Mouse (Mus musculus) G1E-ER4 (cell line): ENCODE data around the gene Trim37. TPM values are rescaled to one million over a fixed set of nuclear protein-coding genes. Genes with fewer than 3 reads are reported as not detected.

Experiments
- GATA1 ChIP-seq: IDR thresholded peaks from one replicate; pipeline ENCODE4 v1.8.0; 2012; ENCODE audit warnings: low read length, inconsistent platforms
- polyA plus RNA-seq: library from polyadenylated mRNA; stranded (reverse); fragments of >175 nt; gene quantifications from 2 replicates; pipeline ENCODE4 v1.2.3, GENCODE M21; 2012

Trim37 gene
- polyA plus RNA-seq, 1 experiment, result 17.9 TPM

DNA sequence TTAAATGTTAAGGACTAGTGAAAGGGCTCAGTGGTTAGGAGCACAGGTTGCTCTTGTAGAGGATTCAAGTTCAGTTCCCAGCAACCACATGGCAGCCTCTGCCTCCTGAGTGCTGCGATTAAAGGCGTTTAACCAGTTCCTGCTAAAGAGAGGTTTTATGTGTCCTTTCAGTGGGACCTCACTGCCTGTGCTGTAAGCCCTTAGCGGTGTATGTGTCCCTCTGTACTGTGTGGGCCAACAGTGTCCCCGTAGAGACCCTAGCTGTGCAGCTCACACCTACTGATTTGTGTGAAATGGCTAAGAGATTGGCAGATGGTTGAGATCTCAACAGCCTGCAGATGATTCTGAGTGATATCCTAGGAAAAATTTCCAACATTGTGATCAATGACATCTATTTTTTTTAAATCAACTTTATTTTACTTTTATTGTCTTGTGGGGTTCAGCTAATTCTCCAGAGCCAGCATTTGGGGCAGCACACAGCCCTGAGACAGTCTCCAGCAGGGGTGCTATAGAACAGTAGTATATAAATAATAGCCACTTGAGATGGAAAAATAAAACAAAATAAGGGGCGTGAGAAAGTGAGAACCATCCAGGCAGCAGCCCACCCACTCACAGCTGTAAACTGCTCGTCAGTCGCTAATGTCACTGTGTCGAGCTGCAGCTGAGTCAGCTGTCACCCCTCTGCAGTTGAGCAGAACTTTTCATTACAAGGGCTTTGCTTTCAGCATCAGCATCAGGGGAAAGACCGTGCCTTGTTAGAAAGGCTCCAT, 120.0 kb downstream of the Trim37 start:
- no peak for TF ChIP-seq GATA1

DNA sequence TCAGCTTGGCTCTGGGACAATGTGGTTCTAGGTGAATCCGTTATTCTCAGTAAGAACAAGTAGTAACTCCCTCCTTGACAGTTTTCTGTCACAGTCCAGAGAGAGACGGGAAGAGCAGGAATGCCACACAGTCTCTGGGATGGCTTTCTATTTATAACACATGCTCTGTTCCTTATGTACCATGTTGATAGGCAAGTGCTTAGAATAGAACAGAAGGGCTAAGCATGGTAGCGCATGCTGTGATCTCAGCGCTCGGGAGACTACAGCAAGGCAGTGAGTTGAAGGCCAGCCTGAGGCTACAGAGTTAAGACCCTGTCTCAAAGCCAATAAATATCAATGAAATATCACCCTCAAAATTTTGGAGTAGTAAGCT, 120.6 kb downstream of the Trim37 start:
- TF ChIP-seq GATA1, result no peak

DNA sequence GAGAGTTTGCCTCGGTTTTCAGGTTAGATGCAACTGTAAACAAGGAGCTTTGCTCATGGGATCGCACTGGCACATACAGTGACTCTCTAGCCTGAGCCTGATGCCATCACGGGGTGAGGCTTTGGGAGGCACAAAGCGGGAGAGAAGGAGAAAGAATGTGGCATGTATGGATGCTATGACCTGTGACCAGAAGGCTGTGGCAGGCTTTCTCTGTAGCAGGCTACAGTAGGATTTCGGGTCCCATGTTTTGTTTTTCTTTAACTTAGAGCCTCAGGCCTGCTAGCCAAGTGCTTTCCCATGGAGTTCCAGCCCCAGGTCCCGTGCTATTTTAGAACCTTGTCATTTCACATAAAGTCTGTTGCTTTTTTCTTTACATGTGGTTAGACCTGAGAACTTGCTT, 123.3 kb downstream of the Trim37 start:
- TF ChIP-seq GATA1, result no peak

DNA sequence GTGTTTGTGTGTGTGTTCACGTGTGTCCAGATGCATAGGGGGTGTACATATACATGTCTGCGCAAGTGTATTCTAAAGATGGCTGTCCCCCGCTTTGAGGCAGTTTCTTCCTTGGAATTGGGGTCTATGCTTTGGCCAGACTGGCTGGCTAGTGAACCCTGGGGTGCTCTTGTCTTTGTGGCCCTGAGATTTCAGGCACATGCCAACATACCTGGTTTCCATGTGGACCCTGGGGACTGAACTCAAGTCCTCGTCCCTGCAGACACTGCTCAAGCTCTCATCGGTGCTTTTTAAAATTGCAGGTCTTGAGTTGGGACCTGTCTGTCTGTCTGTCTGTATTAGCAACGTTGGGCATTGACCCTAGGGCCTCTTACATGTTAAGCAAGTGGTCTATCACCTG, 126.4 kb downstream of the Trim37 start:
- no peak for TF ChIP-seq GATA1

DNA sequence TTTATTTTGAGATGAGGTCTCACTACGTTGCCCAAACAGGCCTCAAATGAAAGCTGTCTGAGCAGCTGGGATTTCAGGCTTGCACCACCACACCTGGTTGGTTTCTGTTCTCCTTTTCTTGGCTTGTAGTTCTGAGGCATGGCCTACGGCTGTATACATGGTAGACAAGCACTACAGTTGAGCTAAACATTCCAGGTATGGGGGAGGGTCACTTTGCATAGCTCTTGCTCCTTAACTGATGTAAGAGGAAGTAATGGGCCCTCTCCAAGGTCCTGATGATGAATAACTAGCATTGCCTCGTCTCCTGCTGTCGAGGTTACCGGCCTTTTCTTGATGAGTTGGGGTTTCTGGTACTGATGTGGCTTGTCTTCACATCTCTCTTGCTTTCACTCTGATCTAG, 127.3 kb downstream of the Trim37 start:
- no peak for TF ChIP-seq GATA1

DNA sequence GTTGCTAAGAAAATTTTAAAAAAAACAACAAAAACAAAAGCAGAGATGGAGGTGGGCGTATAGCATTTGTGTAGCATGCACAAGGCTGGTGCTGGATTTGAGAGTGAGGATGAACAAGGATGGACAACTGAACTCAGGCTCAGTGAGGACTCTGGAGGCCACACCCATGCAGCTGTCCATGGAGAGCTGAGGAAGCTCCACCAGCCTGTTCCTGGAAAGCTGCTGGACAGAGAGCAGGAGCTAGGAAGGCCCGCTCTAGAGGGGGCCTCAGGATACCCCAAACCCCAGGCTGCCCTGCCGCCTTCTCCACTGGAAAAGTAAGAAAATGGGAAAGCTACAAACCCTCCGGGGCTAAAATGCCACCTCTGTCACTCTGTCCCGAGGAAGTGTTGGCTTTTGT, 130.4 kb downstream of the Trim37 start:
- TF ChIP-seq GATA1, result no peak

DNA sequence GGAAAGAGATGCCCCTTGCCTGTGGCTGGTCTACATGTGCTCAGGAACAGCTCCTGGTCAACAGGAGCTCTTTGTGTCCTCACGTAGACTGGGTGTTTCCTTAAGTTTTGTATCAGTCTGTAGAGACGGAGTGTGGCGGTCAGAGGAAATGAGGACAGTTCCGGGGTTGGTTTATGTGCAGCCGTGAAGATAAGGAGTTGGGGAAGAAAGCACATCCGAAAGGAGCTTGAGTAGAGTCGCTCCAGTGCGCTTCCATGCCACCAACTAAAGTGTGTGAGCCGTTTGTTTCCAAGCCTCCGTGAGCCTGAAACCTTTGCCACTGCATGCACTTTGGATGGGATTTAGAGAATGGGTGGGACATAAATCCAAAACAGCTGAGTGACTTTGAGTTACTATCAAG, 132.9 kb downstream of the Trim37 start:
- no peak for TF ChIP-seq GATA1

DNA sequence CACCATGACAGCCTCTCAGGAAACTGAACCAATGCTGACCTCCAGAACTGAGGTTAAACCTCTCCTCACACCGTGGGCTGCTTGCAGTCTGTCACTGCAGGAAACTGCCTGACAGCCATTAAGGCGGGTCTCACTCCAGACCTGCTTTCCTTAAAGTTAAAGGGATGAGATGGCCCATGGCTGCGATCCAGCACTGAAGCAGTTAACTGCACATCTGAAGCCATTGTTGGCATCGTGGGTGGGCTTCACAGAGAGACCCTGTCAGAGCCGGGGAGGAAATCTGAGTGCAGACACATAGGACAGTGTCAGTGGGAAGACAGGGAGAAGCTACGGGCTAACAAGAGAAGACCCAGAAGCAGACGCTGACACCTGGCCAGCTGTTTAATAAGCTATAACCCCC, 137.1 kb downstream of the Trim37 start:
- no peak for TF ChIP-seq GATA1

DNA sequence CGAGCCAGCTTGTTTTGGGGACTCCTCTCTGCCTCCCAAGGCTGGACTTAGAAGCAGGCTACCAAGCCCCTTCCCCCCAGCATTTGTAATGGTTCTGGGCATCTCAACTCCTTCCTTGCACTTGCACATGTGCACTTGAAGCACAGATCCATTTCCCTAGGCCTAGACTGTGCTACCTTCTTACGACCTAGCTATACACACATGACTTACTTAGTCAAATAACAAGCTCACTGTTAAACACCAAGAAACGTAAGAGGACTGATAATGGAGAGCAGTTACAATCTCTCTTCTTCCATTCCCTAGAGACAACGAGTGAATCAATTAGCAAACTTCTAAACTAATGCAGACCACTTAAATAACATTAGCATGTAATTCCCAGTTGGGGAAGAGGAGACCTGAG, 139.4 kb downstream of the Trim37 start:
- no peak for TF ChIP-seq GATA1

DNA sequence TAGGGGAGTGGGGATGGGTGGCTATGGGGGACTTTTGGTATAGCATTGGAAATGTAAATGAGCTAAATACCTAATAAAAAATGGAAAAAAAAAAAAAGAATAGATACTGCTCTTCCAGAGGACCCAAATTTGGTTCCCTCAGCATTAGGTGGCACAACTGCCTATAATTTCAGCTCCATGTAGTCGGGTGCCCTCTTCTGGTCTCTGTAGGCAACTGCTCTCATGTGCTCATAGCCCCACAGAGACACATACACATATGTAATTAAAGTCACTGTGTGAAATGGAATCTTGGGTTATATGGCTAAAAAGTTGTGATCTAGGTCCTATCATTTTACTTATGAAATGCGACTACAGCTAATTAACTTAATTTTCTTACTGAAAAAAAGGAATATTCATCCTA, 141.9 kb downstream of the Trim37 start:
- TF ChIP-seq GATA1, result no peak

Other genes with a start within 250 kb of the Trim37 start
- 3.0 and 3.1 TPM in 2 replicates for gene Ypel2, start 133.4 kb upstream of the Trim37 start, polyA plus RNA-seq
- gene Gdpd1, start 53.0 kb upstream of the Trim37 start, polyA plus RNA-seq, result 0.50 and 0.83 TPM in 2 replicates
- 4.7 and 6.0 TPM in 2 replicates for gene Smg8, start 40.3 kb upstream of the Trim37 start, polyA plus RNA-seq
- 0.64 and 1.0 TPM in 2 replicates for gene Prr11, start 18.4 kb upstream of the Trim37 start, polyA plus RNA-seq
- gene Ska2, start 17.8 kb upstream of the Trim37 start, polyA plus RNA-seq, result 0.28 and 0.79 TPM in 2 replicates
- not detected in 2 replicates for gene Ppm1e, start 231.9 kb downstream of the Trim37 start, polyA plus RNA-seq